Mouse (Mus musculus): ENCODE measurements at regions not wholly inside any gene's neighbourhood (a gene's known extent, or its start where the extent isn't known, plus 50 kb on each side); places are given as distances from the start of the nearest gene placed in this dataset.
A peak's percentile ranks its signal among the peaks of the same experiment; 100 is the strongest.
"Not testable (repeated sequence)": the region's sequence is repeated elsewhere in the genome, so short reads cannot be mapped to it uniquely, and the experiment has no call there.

- DNase-seq = not testable (repeated sequence)
Measured at GRCm38 (mm10) chr12:3188734-3189275, 121.0 kb downstream of the Rab10 start.

GRCm38 (mm10) chr12:3188137-3188536, 121.6 kb downstream of the Rab10 start:
- no peak for DNase-seq

GRCm38 (mm10) chr12:3173325-3173724, 136.4 kb downstream of the Rab10 start:
- DNase-seq = no peak

- DNase-seq = peak; percentile 19
Measured at GRCm38 (mm10) chr12:3169705-3170287, 140.0 kb downstream of the Rab10 start.

- not testable (repeated sequence) for DNase-seq
Measured at GRCm38 (mm10) chr12:3161666-3162065, 148.1 kb downstream of the Rab10 start.

- DNase-seq = not testable (repeated sequence)
Measured at GRCm38 (mm10) chr12:3158771-3159170, 151.0 kb downstream of the Rab10 start.

GRCm38 (mm10) chr12:3153705-3154104, 156.1 kb downstream of the Rab10 start:
- peak; percentile 19 for DNase-seq

GRCm38 (mm10) chr12:3132553-3132952, 177.2 kb downstream of the Rab10 start:
- DNase-seq = not testable (repeated sequence)

GRCm38 (mm10) chr12:3131149-3131751, 178.5 kb downstream of the Rab10 start:
- DNase-seq = peak; percentile 71

GRCm38 (mm10) chr12:3127336-3127735, 182.4 kb downstream of the Rab10 start:
- not testable (repeated sequence) for DNase-seq

GRCm38 (mm10) chr12:3124036-3124435, 185.7 kb downstream of the Rab10 start:
- no peak for DNase-seq

GRCm38 (mm10) chr12:3110589-3110988, 199.2 kb downstream of the Rab10 start:
- not testable (repeated sequence) for DNase-seq

- DNase-seq = peak; percentile 99
Measured at GRCm38 (mm10) chr12:3109671-3110070, 200.1 kb downstream of the Rab10 start.

- not testable (repeated sequence) for DNase-seq
Measured at GRCm38 (mm10) chr12:3101963-3102362, 207.8 kb downstream of the Rab10 start.

GRCm38 (mm10) chr12:3098175-3098574, 211.6 kb downstream of the Rab10 start:
- not testable (repeated sequence) for DNase-seq

GRCm38 (mm10) chr12:3094509-3094908, 215.3 kb downstream of the Rab10 start:
- no peak for DNase-seq

- not testable (repeated sequence) for DNase-seq
Measured at GRCm38 (mm10) chr12:3092974-3093373, 216.8 kb downstream of the Rab10 start.

GRCm38 (mm10) chr12:3049546-3049945, 260.2 kb downstream of the Rab10 start:
- not testable (repeated sequence) for DNase-seq

GRCm38 (mm10) chr12:3018446-3018845, 291.3 kb downstream of the Rab10 start:
- peak; percentile 70 for DNase-seq

GRCm38 (mm10) chr12:3016777-3017176, 293.0 kb downstream of the Rab10 start:
- peak; percentile 86 for DNase-seq

All from heart, adult 11 months (tissue).